Mouse (Mus musculus): ENCODE measurements around the gene Dcps. TPM values are rescaled to one million over a fixed set of nuclear protein-coding genes. Genes with fewer than 3 reads are reported as not detected.
A peak's percentile ranks its signal among the peaks of the same experiment; 100 is the strongest.

Gene Dcps
- polyA plus RNA-seq, 1 experiment from 2014 or later = 58.6 TPM

DNA sequence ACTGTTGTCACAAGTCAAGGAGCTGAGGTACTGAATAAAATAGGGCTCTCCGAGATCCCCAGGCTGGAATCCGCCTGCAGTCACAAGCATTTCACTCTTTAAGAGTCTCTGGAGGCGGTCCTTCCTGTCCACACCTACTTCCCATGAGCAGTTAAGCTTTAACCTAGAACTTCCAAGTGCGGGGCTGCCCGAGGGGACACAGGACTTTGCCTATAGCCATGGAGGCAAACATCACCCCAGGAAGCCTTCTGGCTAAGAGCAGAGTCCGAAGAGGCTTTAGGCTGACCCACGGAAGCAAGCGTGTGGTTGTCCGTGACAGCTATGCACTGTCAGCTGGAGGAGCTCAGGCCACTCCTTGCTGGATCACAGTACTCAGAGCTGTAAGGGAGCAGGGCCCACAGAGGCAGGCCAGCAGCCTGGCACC is 46.9 kb downstream of the Dcps start:
- no peak overlapping the region for H3K4me3 ChIP-seq (replicated peaks)
- H3K36me3 ChIP-seq = peaks cover 67% of the 10 kb centered on the region
- H3K27me3 ChIP-seq = no peaks in the 10 kb centered on the region
- H3K4me1 ChIP-seq (replicated peaks) = peaks cover 62% of the 10 kb centered on the region
- H3K4me2 ChIP-seq = no peak overlapping the region
- WGBS (ENCODE audit: insufficient replicate concordance) = 70% methylated on average over 9 of the region's 9 CpGs
- peak overlapping the region; percentile 59 for H3K27ac ChIP-seq
- H3K9ac ChIP-seq = no peak overlapping the region
- DNase-seq (no peak), ATAC-seq (ENCODE audit: low read depth) (0 out of 2 replicates have a peak, but pooled peaks have one; percentile 19)
- H3K9me3 ChIP-seq (replicated peaks) = no peaks in the 10 kb centered on the region

DNA sequence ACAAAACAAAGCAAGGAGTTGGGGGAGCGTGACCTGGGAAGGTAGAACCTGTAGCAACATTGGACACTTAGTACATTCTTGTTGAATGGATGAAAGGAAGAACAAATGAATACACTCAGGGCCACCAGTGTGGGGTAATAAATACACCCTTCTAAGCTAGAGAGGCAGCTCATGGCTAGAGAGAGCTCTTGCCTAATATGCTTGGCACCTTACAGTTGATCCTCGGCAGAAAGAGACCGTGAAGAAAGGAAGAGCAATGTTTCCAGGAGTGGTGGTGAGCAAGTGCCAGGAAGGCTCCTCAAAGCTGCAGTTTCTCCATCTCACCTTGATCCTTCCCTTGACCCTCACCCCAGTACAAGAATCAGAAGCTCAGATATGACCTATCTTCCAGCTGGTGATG is 47.3 kb downstream of the Dcps start:
- ATAC-seq (ENCODE audit: low read depth) = no peak
- H3K27me3 ChIP-seq = no peaks in the 10 kb centered on the region
- peak overlapping the region; percentile 44; the same call in 1 of the 2 replicates for H3K27ac ChIP-seq

DNA sequence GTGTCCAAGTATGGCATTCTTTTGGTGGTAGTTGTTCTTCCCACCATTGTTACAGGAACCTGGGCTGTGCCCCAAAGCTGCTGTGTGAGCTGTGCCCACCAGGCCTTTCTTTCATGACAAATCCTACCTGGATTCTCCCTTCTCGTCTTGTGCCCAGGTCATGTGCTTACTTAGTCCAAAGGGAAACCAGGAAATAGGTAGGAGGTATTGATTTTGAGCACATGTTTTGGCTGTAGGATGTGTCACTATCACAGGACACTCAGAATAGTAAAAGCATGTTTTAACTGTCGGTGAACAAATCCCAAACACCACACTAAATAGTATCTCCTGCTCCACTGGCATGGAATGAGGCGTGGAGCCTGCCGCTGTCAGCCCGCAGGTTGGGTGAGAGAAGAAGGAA is 48.3 kb downstream of the Dcps start:
- H3K4me2 ChIP-seq = no peak overlapping the region
- H3K27me3 ChIP-seq = no peaks in the 10 kb centered on the region
- no peak overlapping the region for H3K4me3 ChIP-seq (replicated peaks)
- H3K36me3 ChIP-seq = peaks cover 69% of the 10 kb centered on the region
- no peak for DNase-seq
- peak overlapping the region; percentile 97 for H3K27ac ChIP-seq
- H3K9me3 ChIP-seq (replicated peaks) = no peaks in the 10 kb centered on the region
- 88% methylated on average over 5 of the region's 5 CpGs for WGBS (ENCODE audit: insufficient replicate concordance)
- no peak overlapping the region for H3K9ac ChIP-seq
- ATAC-seq (ENCODE audit: low read depth) = no peak
- H3K4me1 ChIP-seq (replicated peaks) = peaks cover 77% of the 10 kb centered on the region

More for the DNA sequence above, 47.3 kb downstream of the Dcps start:
- no peak overlapping the region for H3K9ac ChIP-seq
- peaks cover 67% of the 10 kb centered on the region for H3K4me1 ChIP-seq (replicated peaks)
- peaks cover 69% of the 10 kb centered on the region for H3K36me3 ChIP-seq
- no peaks in the 10 kb centered on the region for H3K9me3 ChIP-seq (replicated peaks)
- WGBS (ENCODE audit: insufficient replicate concordance) = 90% methylated on average over 3 of the region's 3 CpGs
- H3K4me3 ChIP-seq (replicated peaks) = no peak overlapping the region
- no peak for DNase-seq
- no peak overlapping the region for H3K4me2 ChIP-seq

DNA sequence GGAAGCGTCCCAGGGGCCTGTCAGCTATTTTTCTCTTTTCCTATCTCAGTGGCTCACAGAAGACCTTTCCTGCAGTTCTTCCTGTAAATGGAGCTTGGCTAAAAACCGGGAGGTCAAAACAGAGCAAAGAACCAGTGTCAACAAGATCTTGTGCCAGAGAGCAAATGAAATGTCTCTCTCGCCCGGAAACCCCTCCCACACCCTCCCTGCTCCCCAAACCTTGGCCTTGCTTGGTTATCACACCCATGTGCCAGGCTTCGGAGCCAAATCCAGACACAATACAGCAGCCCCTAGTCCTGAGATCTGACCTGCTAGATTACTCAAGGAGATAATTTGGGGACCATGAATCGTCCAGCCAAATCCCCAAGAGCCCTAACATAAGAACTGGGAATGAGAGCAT is 48.7 kb downstream of the Dcps start:
- 71% methylated on average over 6 of the region's 6 CpGs for WGBS (ENCODE audit: insufficient replicate concordance)
- ATAC-seq (ENCODE audit: low read depth) (no peak), DNase-seq (no peak)
- Histone ChIP-seq H3K4me1 (replicated peaks) (peaks cover 81% of the 10 kb centered on the region), H3K9ac (no peak overlapping the region), H3K4me2 (no peak overlapping the region), H3K4me3 (replicated peaks) (no peak overlapping the region), H3K27me3 (no peaks in the 10 kb centered on the region), H3K36me3 (peaks cover 67% of the 10 kb centered on the region), H3K9me3 (replicated peaks) (no peaks in the 10 kb centered on the region), H3K27ac (peak overlapping the region; percentile 97)

GRCm38 (mm10) chr9:35124678-35124955 is 51.2 kb downstream of the Dcps start:
- H3K9me3 ChIP-seq (replicated peaks) = no peaks in the 10 kb centered on the region
- peak overlapping the region; percentile 68 for H3K9ac ChIP-seq
- peaks cover 76% of the 10 kb centered on the region for H3K36me3 ChIP-seq
- peaks cover 89% of the 10 kb centered on the region for H3K4me1 ChIP-seq (replicated peaks)
- H3K4me3 ChIP-seq (replicated peaks) = no peak overlapping the region
- H3K27me3 ChIP-seq = no peaks in the 10 kb centered on the region
- peak overlapping the region; percentile 97 for H3K27ac ChIP-seq
- WGBS (ENCODE audit: insufficient replicate concordance) = 75% methylated on average over 8 of the region's 8 CpGs
- ATAC-seq (ENCODE audit: low read depth) = no peak
- no peak for DNase-seq
- no peak overlapping the region; the same call in 1 of the 2 replicates for H3K4me2 ChIP-seq

- H3K4me1 ChIP-seq (replicated peaks) = peaks cover 89% of the 10 kb centered on the region
These were observed 51.8 kb downstream of the Dcps start for GRCm38 (mm10) chr9:35123804-35124677.

GRCm38 (mm10) chr9:35123456-35123803 is 52.4 kb downstream of the Dcps start:
- H3K9me3 ChIP-seq (replicated peaks) = no peaks in the 10 kb centered on the region
- H3K9ac ChIP-seq = peak overlapping the region; percentile 68
- no peaks in the 10 kb centered on the region for H3K27me3 ChIP-seq
- H3K4me3 ChIP-seq (replicated peaks) = no peak overlapping the region
- peak; percentile 47 for ATAC-seq (ENCODE audit: low read depth)
- peak overlapping the region; percentile 60 for H3K4me2 ChIP-seq
- H3K27ac ChIP-seq = peak overlapping the region; percentile 97
- DNase-seq = no peak
- peaks cover 90% of the 10 kb centered on the region for H3K4me1 ChIP-seq (replicated peaks)
- WGBS (ENCODE audit: insufficient replicate concordance) = 17% methylated on average over 2 of the region's 2 CpGs
- peaks cover 72% of the 10 kb centered on the region for H3K36me3 ChIP-seq

More at GRCm38 (mm10) chr9:35123804-35124677, 51.8 kb downstream of the Dcps start:
- Histone ChIP-seq H3K4me2 (peak overlapping the region; percentile 60), H3K36me3 (peaks cover 76% of the 10 kb centered on the region), H3K27me3 (no peaks in the 10 kb centered on the region), H3K4me3 (replicated peaks) (no peak overlapping the region), H3K9ac (peak overlapping the region; percentile 68), H3K9me3 (replicated peaks) (no peaks in the 10 kb centered on the region), H3K27ac (peak overlapping the region; percentile 97)
- WGBS (ENCODE audit: insufficient replicate concordance) = 21% methylated on average over 11 of the region's 11 CpGs
- DNase-seq (peak; percentile 62), ATAC-seq (ENCODE audit: low read depth) (peak; percentile 56)

GRCm38 (mm10) chr9:35122551-35123266 is 53.2 kb downstream of the Dcps start:
- Histone ChIP-seq H3K36me3 (peaks cover 65% of the 10 kb centered on the region), H3K4me3 (replicated peaks) (peak overlapping the region; percentile 18), H3K4me1 (replicated peaks) (peaks cover 92% of the 10 kb centered on the region), H3K9me3 (replicated peaks) (no peaks in the 10 kb centered on the region), H3K27ac (peak overlapping the region; percentile 97), H3K9ac (peak overlapping the region; percentile 68), H3K4me2 (peak overlapping the region; percentile 60), H3K27me3 (no peaks in the 10 kb centered on the region)
- 19% methylated on average over 5 of the region's 5 CpGs for WGBS (ENCODE audit: insufficient replicate concordance)
- ATAC-seq (ENCODE audit: low read depth) (peak; percentile 93), DNase-seq (peak; percentile 89)

DNA sequence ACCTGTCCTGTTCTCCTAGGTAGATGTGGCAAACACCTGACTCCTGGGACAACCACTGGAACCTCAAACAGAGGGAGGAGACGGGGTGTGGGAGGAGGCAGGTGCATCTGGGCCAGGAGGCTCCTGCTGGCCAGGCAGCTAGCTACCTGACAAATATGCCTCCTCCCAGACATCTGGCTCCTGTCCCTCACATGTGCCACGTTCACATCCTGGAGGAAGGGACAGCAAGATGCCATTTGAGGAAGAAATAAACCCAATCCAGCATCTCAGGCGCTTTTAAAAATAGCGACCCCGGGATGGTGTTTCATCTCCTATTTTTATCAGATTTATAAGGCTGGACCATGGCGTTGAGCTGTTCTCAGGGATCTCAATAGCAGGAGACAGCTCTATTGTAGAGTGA is 56.7 kb downstream of the Dcps start, which contains the start of gene St3gal4:
TSS of gene St3gal4 (minus strand) at position 101 of the 400 bp plus-strand sequence.
- 79% methylated on average over 6 of the region's 6 CpGs for WGBS (ENCODE audit: insufficient replicate concordance)
- Histone ChIP-seq H3K4me1 (replicated peaks) (peaks cover 91% of the 10 kb centered on the region), H3K36me3 (peaks cover 34% of the 10 kb centered on the region), H3K4me3 (replicated peaks) (peak within 1 kb of the TSS; percentile 72), H3K4me2 (peak within 1 kb of the TSS; percentile 95), H3K27me3 (no peaks in the 10 kb centered on the region), H3K9ac (peak within 1 kb of the TSS; percentile 88), H3K27ac (peak within 1 kb of the TSS; percentile 96), H3K9me3 (replicated peaks) (no peaks in the 10 kb centered on the region)
- ATAC-seq (ENCODE audit: low read depth) (no peak), DNase-seq (no peak)

GRCm38 (mm10) chr9:35118563-35118962 is 57.3 kb downstream of the Dcps start:
- DNase-seq (no peak), ATAC-seq (ENCODE audit: low read depth) (no peak)
- no peaks in the 10 kb centered on the region for H3K27me3 ChIP-seq
- peaks cover 37% of the 10 kb centered on the region for H3K36me3 ChIP-seq
- no peaks in the 10 kb centered on the region for H3K9me3 ChIP-seq (replicated peaks)
- WGBS (ENCODE audit: insufficient replicate concordance) = 50% methylated on average over 2 of the region's 2 CpGs
- peak overlapping the region; percentile 95 for H3K4me2 ChIP-seq
- H3K4me1 ChIP-seq (replicated peaks) = peaks cover 91% of the 10 kb centered on the region
- peak overlapping the region; percentile 88 for H3K9ac ChIP-seq
- H3K4me3 ChIP-seq (replicated peaks) = peak overlapping the region; percentile 72
- peak overlapping the region; percentile 96 for H3K27ac ChIP-seq

Data from liver, embryonic 13.5 days (tissue).